Mouse (Mus musculus): Measurements from ENCODE around the gene Coq6. TPM values are rescaled to one million over a fixed set of nuclear protein-coding genes. Genes with fewer than 3 reads are reported as not detected.

Gene Coq6
- polyA plus RNA-seq (2012; rRNA removed) (49.2 and 63.5 TPM in 2 replicates), polyA plus RNA-seq (2014; fragmentation: Nextera tagmentation; extraction: Ambion mirVana) (42.4 and 44.8 TPM in 2 replicates)

- Histone ChIP-seq H3K36me3 (ENCODE audit: control insufficient read depth, insufficient read depth, low read length) (peaks cover 4% of the 10 kb centered on the region), H3K4me3 (replicated peaks; ENCODE audit: low read length) (peak within 1 kb of the TSS; percentile 91), H3K27ac (replicated peaks; ENCODE audit: low read depth, low read length) (no peak within 1 kb of the TSS), H3K4me2 (replicated peaks; ENCODE audit: low read depth, low read length, severe bottlenecking) (peak within 1 kb of the TSS; percentile 71), H3K9me3 (ENCODE audit: control insufficient read depth, low read length) (no peaks in the 10 kb centered on the region), H3K27me3 (ENCODE audit: control insufficient read depth, insufficient read depth, low read length) (no peaks in the 10 kb centered on the region), H3K4me1 (ENCODE audit: control insufficient read depth, insufficient read depth, low read length) (peaks cover 9% of the 10 kb centered on the region), H3K9ac (ENCODE audit: low read depth, low read length, severe bottlenecking) (peak within 1 kb of the TSS; percentile 80)
- 1% methylated on average over 51 of the region's 51 CpGs for WGBS
- peak; percentile 99 for DNase-seq (ENCODE audit: low spot score)
- TF ChIP-seq POLR2A (IDR thresholded peaks at IDR 0.05; ENCODE audit: borderline replicate concordance, extremely low read depth, insufficient read depth, insufficient read length), result peak; percentile 68; the same call in 1 of the 2 replicates
- ATAC-seq (ENCODE audit: low FRiP score, low read depth), result peak; percentile 100
Measured at GRCm38 (mm10) chr12:84361555-84362489, at the start of gene Coq6, which contains the start of gene Fam161b. TSS of gene Coq6 (plus strand) at chr12:84361657. TSS of gene Fam161b (minus strand) at chr12:84361833.

DNA sequence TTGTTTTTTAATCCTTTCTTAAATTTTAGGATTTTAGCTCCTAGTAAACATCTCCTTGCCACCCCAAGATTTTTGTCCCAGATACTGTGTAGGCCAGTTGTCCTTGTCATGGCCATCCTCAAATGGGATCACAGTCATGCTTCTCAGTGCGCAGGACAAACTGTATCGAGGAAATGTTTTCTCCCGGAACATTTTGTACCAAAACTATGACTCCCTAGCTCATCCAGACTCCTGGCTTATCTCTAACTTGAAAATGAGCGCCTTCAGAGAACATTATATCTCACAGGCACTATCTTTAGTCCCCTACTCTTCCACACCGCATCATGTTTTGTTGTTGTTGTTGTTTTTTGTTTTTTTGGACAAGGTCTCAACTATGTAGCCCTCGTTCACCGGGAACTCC is 45.5 kb upstream of the Coq6 start:
- WGBS, result 32% methylated on average over 7 of the region's 7 CpGs
- TF ChIP-seq POLR2A (IDR thresholded peaks at IDR 0.05; ENCODE audit: borderline replicate concordance, extremely low read depth, insufficient read depth, insufficient read length), result no peak
- Histone ChIP-seq H3K27me3 (ENCODE audit: control insufficient read depth, insufficient read depth, low read length) (no peaks in the 10 kb centered on the region), H3K36me3 (ENCODE audit: control insufficient read depth, insufficient read depth, low read length) (no peaks in the 10 kb centered on the region), H3K4me1 (ENCODE audit: control insufficient read depth, insufficient read depth, low read length) (peaks cover 5% of the 10 kb centered on the region), H3K9me3 (ENCODE audit: control insufficient read depth, low read length) (no peaks in the 10 kb centered on the region), H3K9ac (ENCODE audit: low read depth, low read length, severe bottlenecking) (peak overlapping the region; percentile 96), H3K4me3 (replicated peaks; ENCODE audit: low read length) (peak overlapping the region; percentile 99), H3K4me2 (replicated peaks; ENCODE audit: low read depth, low read length, severe bottlenecking) (peak overlapping the region; percentile 74), H3K27ac (replicated peaks; ENCODE audit: low read depth, low read length) (peak overlapping the region; percentile 95)
- DNase-seq (ENCODE audit: low spot score) (no peak), ATAC-seq (ENCODE audit: low FRiP score, low read depth) (no peak)

DNA sequence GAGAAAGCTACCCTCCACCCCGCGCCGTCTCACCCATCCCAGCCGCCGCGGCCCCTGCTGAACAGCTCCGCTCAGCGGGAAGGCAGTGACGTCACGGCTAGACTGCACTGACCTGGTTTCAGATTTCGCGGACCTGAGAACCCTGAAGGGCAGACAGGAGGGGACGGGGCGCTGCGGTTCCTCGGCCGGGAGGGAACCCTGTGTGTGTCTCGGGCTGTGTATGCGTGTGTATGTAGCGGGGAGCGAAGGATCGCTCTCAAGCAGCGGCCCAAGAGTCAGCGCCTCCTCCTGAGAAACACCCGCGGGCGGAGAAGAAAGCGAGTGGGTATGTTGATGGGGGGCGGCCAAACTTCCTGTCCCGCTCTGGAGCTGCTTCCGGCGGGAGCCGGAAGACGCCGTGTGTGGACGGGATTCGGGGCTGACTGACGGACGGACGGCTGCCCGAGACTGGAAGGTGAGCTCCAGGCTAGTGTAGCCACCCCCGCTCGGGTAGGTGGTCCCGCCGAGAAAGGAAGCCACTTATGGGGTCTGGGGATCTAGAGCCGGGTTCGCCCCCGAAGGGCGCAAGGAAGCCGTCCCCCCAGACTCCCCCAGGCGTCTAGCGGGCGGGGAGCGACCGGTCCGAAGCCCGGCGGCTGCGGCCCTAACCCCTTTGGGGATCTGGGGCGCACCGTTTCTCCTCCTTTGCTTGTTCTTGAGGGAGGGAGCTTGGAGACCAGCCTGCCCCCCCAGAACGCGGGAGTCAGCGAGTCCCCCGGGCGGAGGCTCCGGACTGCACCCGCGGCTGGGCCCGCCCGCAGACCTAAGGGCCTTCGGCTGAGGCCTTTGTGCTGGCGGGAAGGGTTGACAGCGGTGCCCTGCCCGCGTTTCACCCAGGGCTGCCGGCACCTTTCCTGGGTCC is 44.5 kb upstream of the Coq6 start, which contains the start of gene Zfp410:
Zfp410 (plus strand) TSS at position 132 of the 901 bp plus-strand sequence.
- Histone ChIP-seq H3K27me3 (ENCODE audit: control insufficient read depth, insufficient read depth, low read length) (no peaks in the 10 kb centered on the region), H3K4me3 (replicated peaks; ENCODE audit: low read length) (peak within 1 kb of the TSS; percentile 99), H3K9me3 (ENCODE audit: control insufficient read depth, low read length) (no peaks in the 10 kb centered on the region), H3K4me1 (ENCODE audit: control insufficient read depth, insufficient read depth, low read length) (peaks cover 5% of the 10 kb centered on the region), H3K4me2 (replicated peaks; ENCODE audit: low read depth, low read length, severe bottlenecking) (peak within 1 kb of the TSS; percentile 74), H3K9ac (ENCODE audit: low read depth, low read length, severe bottlenecking) (peak within 1 kb of the TSS; percentile 96), H3K27ac (replicated peaks; ENCODE audit: low read depth, low read length) (peak within 1 kb of the TSS; percentile 95), H3K36me3 (ENCODE audit: control insufficient read depth, insufficient read depth, low read length) (no peaks in the 10 kb centered on the region)
- under 1% methylated on average over 51 of the region's 77 CpGs for WGBS
- ATAC-seq (ENCODE audit: low FRiP score, low read depth) (peak; percentile 95), DNase-seq (ENCODE audit: low spot score) (peak; percentile 91)
- peak; percentile 80; the same call in 1 of the 2 replicates for TF ChIP-seq POLR2A (IDR thresholded peaks at IDR 0.05; ENCODE audit: borderline replicate concordance, extremely low read depth, insufficient read depth, insufficient read length)

GRCm38 (mm10) chr12:84327111-84327512 is 34.3 kb upstream of the Coq6 start:
- TF ChIP-seq POLR2A (IDR thresholded peaks at IDR 0.05; ENCODE audit: borderline replicate concordance, extremely low read depth, insufficient read depth, insufficient read length), result no peak
- H3K9ac ChIP-seq (ENCODE audit: low read depth, low read length, severe bottlenecking), result no peak overlapping the region
- DNase-seq (ENCODE audit: low spot score), result peak; percentile 17
- H3K4me2 ChIP-seq (replicated peaks; ENCODE audit: low read depth, low read length, severe bottlenecking), result no peak overlapping the region
- no peaks in the 10 kb centered on the region for H3K4me1 ChIP-seq (ENCODE audit: control insufficient read depth, insufficient read depth, low read length)
- no peaks in the 10 kb centered on the region for H3K9me3 ChIP-seq (ENCODE audit: control insufficient read depth, low read length)
- no peak overlapping the region for H3K27ac ChIP-seq (replicated peaks; ENCODE audit: low read depth, low read length)
- 79% methylated on average over 4 of the region's 4 CpGs for WGBS
- H3K27me3 ChIP-seq (ENCODE audit: control insufficient read depth, insufficient read depth, low read length), result no peaks in the 10 kb centered on the region
- no peak for ATAC-seq (ENCODE audit: low FRiP score, low read depth)
- peaks cover 64% of the 10 kb centered on the region for H3K36me3 ChIP-seq (ENCODE audit: control insufficient read depth, insufficient read depth, low read length)
- H3K4me3 ChIP-seq (replicated peaks; ENCODE audit: low read length), result no peak overlapping the region
